Mouse (Mus musculus) forebrain, embryonic 12.5 days (tissue): ENCODE results near the gene Prdm16. TPM values are rescaled to one million over a fixed set of nuclear protein-coding genes. Genes with fewer than 3 reads are reported as not detected.

Experiments
- ATAC-seq: fragments of 200-750 bp; cut with Nextera tagmentation; 2 replicates; pipeline ENCODE4 v1.8.0; 2017; ENCODE audit warnings: moderate TSS enrichment; ENCODE audit not compliant: low FRiP score
- H3K27ac ChIP-seq: fragments of 300-500 bp; sonication (generic); 2 replicates; pipeline ENCODE4 v1.5.1; 2016; ENCODE audit warnings: mild to moderate bottlenecking
- H3K27me3 ChIP-seq: fragments of 300-500 bp; sonication (generic); 2 replicates; pipeline ENCODE4 v1.6.1; 2016; ENCODE audit warnings: mild to moderate bottlenecking
- H3K36me3 ChIP-seq: fragments of 300-500 bp; sonication (generic); replicated peaks from 2 replicates; pipeline ENCODE4 v1.6.1; 2016; ENCODE audit warnings: mild to moderate bottlenecking
- H3K4me1 ChIP-seq: fragments of 300-500 bp; sonication (generic); 2 replicates; pipeline ENCODE4 v1.6.1; 2016
- H3K4me2 ChIP-seq: fragments of 300-500 bp; sonication (generic); 2 replicates; pipeline ENCODE4 v1.6.1; 2016; ENCODE audit warnings: mild to moderate bottlenecking, moderate library complexity
- H3K4me3 ChIP-seq: fragments of 300-500 bp; sonication (generic); replicated peaks from 2 replicates; pipeline ENCODE4 v1.5.1; 2016; ENCODE audit warnings: mild to moderate bottlenecking
- H3K9ac ChIP-seq: fragments of 300-500 bp; sonication (generic); 2 replicates; pipeline ENCODE4 v1.6.1; 2016; ENCODE audit warnings: mild to moderate bottlenecking
- H3K9me3 ChIP-seq: fragments of 300-500 bp; sonication (generic); 2 replicates; pipeline ENCODE4 v1.6.1; 2016
- WGBS: fragments of 180-500 bp; shearing (Covaris S2); methylation state at CpG from one replicate; pipeline ENCODE4 v1.1.7; 2016; 5-methylcytosine and 5-hydroxymethylcytosine counted together
- polyA plus RNA-seq: library from polyadenylated mRNA; unstranded; fragments of >200 nt; fragmentation: Nextera tagmentation; extraction: Ambion mirVana; gene quantifications from 2 replicates; pipeline ENCODE4 v1.2.1, GENCODE M21; 2016

Gene Prdm16
- polyA plus RNA-seq, 1 experiment from 2014 or later: 40.5 TPM

DNA sequence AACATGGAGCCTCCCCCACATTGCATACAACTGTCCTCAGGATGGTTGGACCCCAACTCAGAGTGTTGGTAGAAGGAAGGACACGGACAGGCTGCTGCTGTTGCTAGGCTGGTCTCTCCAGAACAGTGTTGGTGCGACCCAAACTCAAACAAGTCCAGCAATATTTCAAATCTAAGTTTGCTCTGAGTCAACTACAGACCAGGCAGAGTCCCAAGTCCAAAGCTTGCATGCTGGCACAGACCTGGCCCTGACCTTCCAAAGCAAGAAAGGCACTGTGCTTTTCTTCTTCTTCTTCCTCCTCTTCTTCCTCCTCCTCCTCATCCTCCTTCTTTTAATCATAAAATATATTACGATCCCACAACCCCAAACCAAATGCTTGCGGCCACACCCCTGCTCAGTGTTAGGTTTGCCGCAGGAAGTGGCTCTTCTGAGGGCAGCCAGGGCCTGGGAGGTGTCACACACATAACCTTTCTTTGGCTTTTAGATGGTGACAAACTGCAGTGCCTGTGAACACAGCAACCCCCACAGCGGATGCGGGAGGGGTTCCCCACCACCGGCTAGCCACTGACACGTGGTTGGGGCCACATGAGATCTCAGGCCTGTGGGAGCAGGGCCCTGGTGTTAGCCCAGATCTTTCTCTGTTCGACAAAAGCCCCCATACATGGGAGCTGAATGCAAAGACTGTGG, 260.6 kb downstream of the Prdm16 start:
- no peak overlapping the region for H3K4me3 ChIP-seq
- peaks cover 6% of the 10 kb centered on the region; the same call in 1 of the 2 replicates for H3K4me1 ChIP-seq
- H3K4me2 ChIP-seq: no peak overlapping the region
- H3K9ac ChIP-seq: no peak overlapping the region
- 90% methylated on average over 10 of the region's 10 CpGs for WGBS
- ATAC-seq: no peak
- H3K36me3 ChIP-seq: no peaks in the 10 kb centered on the region
- H3K27ac ChIP-seq: no peak overlapping the region
- H3K9me3 ChIP-seq: no peaks in the 10 kb centered on the region
- no peaks in the 10 kb centered on the region for H3K27me3 ChIP-seq

GRCm38 (mm10) chr4:154371542-154372247, 265.0 kb downstream of the Prdm16 start:
- Histone ChIP-seq H3K4me1 (peaks cover 6% of the 10 kb centered on the region; the same call in 1 of the 2 replicates), H3K9ac (no peak overlapping the region), H3K4me3 (no peak overlapping the region), H3K9me3 (no peaks in the 10 kb centered on the region), H3K27ac (no peak overlapping the region), H3K4me2 (no peak overlapping the region), H3K36me3 (0 out of 2 replicates have a peak, but pooled peaks cover 3% of the 10 kb centered on the region), H3K27me3 (no peaks in the 10 kb centered on the region; the same call in 1 of the 2 replicates)
- no peak for ATAC-seq
- 82% methylated on average over 13 of the region's 13 CpGs for WGBS

DNA sequence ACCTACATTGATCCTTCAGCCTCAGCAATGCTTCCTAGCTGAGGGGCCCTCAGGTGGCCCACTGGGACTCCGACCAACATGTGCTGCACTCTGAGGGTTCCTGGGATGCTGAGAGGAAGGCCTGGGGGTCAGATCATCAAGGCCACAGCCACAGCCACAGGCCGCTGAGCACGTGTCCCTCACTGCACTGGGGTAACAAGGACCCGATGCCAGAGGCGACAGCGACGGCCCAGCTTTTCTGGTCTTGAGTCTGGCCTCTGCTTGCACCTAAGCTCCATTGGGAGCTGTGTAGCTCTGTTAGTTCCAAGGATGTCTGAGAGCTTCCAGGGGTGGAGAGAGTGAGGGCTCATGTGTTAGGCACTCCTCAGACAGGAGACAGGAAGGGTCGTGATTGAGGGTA, 265.8 kb downstream of the Prdm16 start:
- Histone ChIP-seq H3K27me3 (no peaks in the 10 kb centered on the region; the same call in 1 of the 2 replicates), H3K4me3 (no peak overlapping the region), H3K27ac (no peak overlapping the region), H3K36me3 (0 out of 2 replicates have a peak, but pooled peaks cover 6% of the 10 kb centered on the region), H3K4me1 (peaks cover 13% of the 10 kb centered on the region), H3K9me3 (no peaks in the 10 kb centered on the region), H3K9ac (no peak overlapping the region), H3K4me2 (no peak overlapping the region)
- 87% methylated on average over 8 of the region's 8 CpGs for WGBS
- no peak for ATAC-seq

DNA sequence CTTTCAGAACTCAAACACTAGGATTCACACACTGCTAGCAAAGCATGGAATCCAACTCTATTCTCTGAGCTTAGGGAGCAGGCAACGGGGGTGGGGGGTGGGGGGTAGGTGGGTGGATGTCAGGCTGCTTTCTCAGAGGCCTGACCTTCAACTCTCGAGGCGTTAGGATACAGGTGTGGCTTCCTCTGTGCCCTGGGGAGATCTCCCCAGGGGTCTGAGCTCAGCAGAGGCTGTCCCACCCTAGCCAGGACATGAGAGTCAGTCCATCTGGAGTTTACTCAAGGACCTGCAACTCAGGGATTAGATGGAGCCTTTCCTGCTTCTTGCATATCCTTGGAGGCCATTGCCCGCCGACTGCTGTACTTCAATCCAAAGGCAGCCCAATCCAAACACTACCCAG, 267.6 kb downstream of the Prdm16 start:
- Histone ChIP-seq H3K9ac (no peak overlapping the region), H3K4me2 (no peak overlapping the region), H3K4me1 (peaks cover 17% of the 10 kb centered on the region), H3K27me3 (no peaks in the 10 kb centered on the region; the same call in 1 of the 2 replicates), H3K9me3 (no peaks in the 10 kb centered on the region), H3K36me3 (0 out of 2 replicates have a peak, but pooled peaks cover 17% of the 10 kb centered on the region), H3K4me3 (no peak overlapping the region), H3K27ac (no peak overlapping the region)
- 85% methylated on average over 5 of the region's 5 CpGs for WGBS
- no peak for ATAC-seq

DNA sequence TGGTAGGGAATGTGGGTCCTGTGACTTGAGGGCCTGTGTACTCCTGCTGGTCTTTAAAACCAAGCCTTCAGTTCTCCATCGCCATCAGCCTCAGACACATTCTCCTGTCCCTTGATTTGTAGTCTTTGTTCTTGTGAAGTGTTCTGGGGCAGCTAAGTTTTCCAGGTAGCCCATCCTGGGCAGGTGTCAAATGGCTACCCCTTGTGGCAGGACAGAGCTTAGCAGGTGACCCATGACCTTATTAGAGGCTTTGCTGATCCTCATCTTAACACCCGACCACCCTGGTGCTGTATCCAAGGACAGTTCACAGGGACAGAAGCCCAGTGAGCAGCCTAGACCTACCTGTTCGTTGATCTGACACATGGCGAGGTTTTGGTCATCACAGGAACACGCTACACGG, 269.8 kb downstream of the Prdm16 start:
- peaks cover 15% of the 10 kb centered on the region for H3K4me1 ChIP-seq
- no peak overlapping the region for H3K9ac ChIP-seq
- H3K4me3 ChIP-seq: no peak overlapping the region
- H3K27me3 ChIP-seq: peaks cover 6% of the 10 kb centered on the region; the same call in 1 of the 2 replicates
- no peak for ATAC-seq
- no peaks in the 10 kb centered on the region for H3K9me3 ChIP-seq
- no peak overlapping the region for H3K4me2 ChIP-seq
- H3K27ac ChIP-seq: no peak overlapping the region
- 87% methylated on average over 6 of the region's 6 CpGs for WGBS
- H3K36me3 ChIP-seq: 0 out of 2 replicates have a peak, but pooled peaks cover 18% of the 10 kb centered on the region

- H3K27ac ChIP-seq: no peak overlapping the region
- no peak overlapping the region for H3K4me3 ChIP-seq
- H3K4me1 ChIP-seq: peaks cover 24% of the 10 kb centered on the region
- 0 out of 2 replicates have a peak, but pooled peaks cover 6% of the 10 kb centered on the region for H3K27me3 ChIP-seq
- WGBS: 94% methylated on average over 2 of the region's 2 CpGs
- no peak overlapping the region for H3K9ac ChIP-seq
- H3K36me3 ChIP-seq: 0 out of 2 replicates have a peak, but pooled peaks cover 18% of the 10 kb centered on the region
- H3K4me2 ChIP-seq: no peak overlapping the region
- no peak for ATAC-seq
- no peaks in the 10 kb centered on the region for H3K9me3 ChIP-seq
These were observed 271.9 kb downstream of the Prdm16 start for GRCm38 (mm10) chr4:154364752-154365151.

GRCm38 (mm10) chr4:154360850-154361249, 275.8 kb downstream of the Prdm16 start:
- Histone ChIP-seq H3K36me3 (peaks cover 13% of the 10 kb centered on the region; the same call in 1 of the 2 replicates), H3K4me1 (peaks cover 28% of the 10 kb centered on the region), H3K9me3 (no peaks in the 10 kb centered on the region), H3K9ac (no peak overlapping the region), H3K4me3 (no peak overlapping the region), H3K27me3 (peaks cover 8% of the 10 kb centered on the region; the same call in 1 of the 2 replicates), H3K4me2 (no peak overlapping the region), H3K27ac (no peak overlapping the region)
- WGBS: 66% methylated on average over 3 of the region's 3 CpGs
- no peak for ATAC-seq

GRCm38 (mm10) chr4:154360441-154360840, 276.2 kb downstream of the Prdm16 start:
- no peaks in the 10 kb centered on the region for H3K9me3 ChIP-seq
- ATAC-seq: no peak
- no peak overlapping the region for H3K27ac ChIP-seq
- peaks cover 8% of the 10 kb centered on the region; the same call in 1 of the 2 replicates for H3K27me3 ChIP-seq
- WGBS: 93% methylated on average over 6 of the region's 7 CpGs
- no peak overlapping the region for H3K9ac ChIP-seq
- H3K4me2 ChIP-seq: no peak overlapping the region
- H3K36me3 ChIP-seq: peaks cover 10% of the 10 kb centered on the region; the same call in 1 of the 2 replicates
- H3K4me1 ChIP-seq: peaks cover 25% of the 10 kb centered on the region
- H3K4me3 ChIP-seq: no peak overlapping the region

GRCm38 (mm10) chr4:154359762-154360300, 276.8 kb downstream of the Prdm16 start:
- ATAC-seq: no peak
- no peak overlapping the region for H3K9ac ChIP-seq
- peaks cover 8% of the 10 kb centered on the region; the same call in 1 of the 2 replicates for H3K27me3 ChIP-seq
- no peaks in the 10 kb centered on the region for H3K9me3 ChIP-seq
- 73% methylated on average over 9 of the region's 9 CpGs for WGBS
- H3K27ac ChIP-seq: no peak overlapping the region
- H3K4me2 ChIP-seq: no peak overlapping the region
- H3K36me3 ChIP-seq: peaks cover 9% of the 10 kb centered on the region; the same call in 1 of the 2 replicates
- H3K4me3 ChIP-seq: no peak overlapping the region
- peaks cover 24% of the 10 kb centered on the region for H3K4me1 ChIP-seq

- Histone ChIP-seq H3K4me3 (no peak overlapping the region), H3K4me2 (no peak overlapping the region), H3K4me1 (peaks cover 24% of the 10 kb centered on the region), H3K27ac (no peak overlapping the region), H3K9me3 (no peaks in the 10 kb centered on the region), H3K36me3 (peaks cover 8% of the 10 kb centered on the region; the same call in 1 of the 2 replicates), H3K27me3 (peaks cover 7% of the 10 kb centered on the region; the same call in 1 of the 2 replicates), H3K9ac (no peak overlapping the region)
- 50% methylated on average over 11 of the region's 11 CpGs for WGBS
- no peak for ATAC-seq
These were observed 277.9 kb downstream of the Prdm16 start for GRCm38 (mm10) chr4:154358816-154359215.

GRCm38 (mm10) chr4:154358370-154358769, 278.3 kb downstream of the Prdm16 start:
- Histone ChIP-seq H3K4me2 (no peak overlapping the region), H3K36me3 (peaks cover 8% of the 10 kb centered on the region; the same call in 1 of the 2 replicates), H3K9me3 (no peaks in the 10 kb centered on the region), H3K4me3 (no peak overlapping the region), H3K27ac (no peak overlapping the region), H3K27me3 (peaks cover 3% of the 10 kb centered on the region; the same call in 1 of the 2 replicates), H3K4me1 (peaks cover 24% of the 10 kb centered on the region), H3K9ac (no peak overlapping the region)
- 77% methylated on average over 5 of the region's 5 CpGs for WGBS
- no peak for ATAC-seq

GRCm38 (mm10) chr4:154355408-154355807, 281.3 kb downstream of the Prdm16 start:
- 97% methylated on average over 5 of the region's 5 CpGs for WGBS
- Histone ChIP-seq H3K4me1 (peaks cover 25% of the 10 kb centered on the region), H3K4me3 (no peak overlapping the region), H3K9me3 (no peaks in the 10 kb centered on the region), H3K36me3 (peaks cover 8% of the 10 kb centered on the region; the same call in 1 of the 2 replicates), H3K27ac (no peak overlapping the region), H3K27me3 (peaks cover 2% of the 10 kb centered on the region; the same call in 1 of the 2 replicates), H3K9ac (no peak overlapping the region), H3K4me2 (no peak overlapping the region)
- ATAC-seq: no peak
